Mouse (Mus musculus) spleen, adult 2 months (tissue): Measurements from ENCODE around the gene Myt1l. TPM values are rescaled to one million over a fixed set of nuclear protein-coding genes. Genes with fewer than 3 reads are reported as not detected.

ENCODE experiments used
- DNase-seq, 2 experiments: peaks; one replicate each; pipeline versions ENCODE4 v3.0.0 to v3.0.0-alpha.2; 2012 to 2021; ENCODE audit warnings: low spot score in 2 of 2, low read depth in 1 of 2
- H3K27ac ChIP-seq: fragments of 200-500 bp; 2 replicates; pipeline ENCODE4 v1.5.1; 2012; ENCODE audit warnings: low read length, inconsistent platforms; ENCODE audit not compliant: insufficient read depth
- H3K27me3 ChIP-seq: fragments of 200-500 bp; 2 replicates; pipeline ENCODE4 v1.6.1; 2012; ENCODE audit warnings: mild to moderate bottlenecking, moderate library complexity, low read length, inconsistent platforms; ENCODE audit not compliant: control insufficient read depth, insufficient read depth
- H3K36me3 ChIP-seq: fragments of 200-500 bp; 2 replicates; pipeline ENCODE4 v1.6.1; 2012; ENCODE audit warnings: mild to moderate bottlenecking, low read length, inconsistent platforms; ENCODE audit not compliant: control insufficient read depth, insufficient read depth
- H3K4me1 ChIP-seq: fragments of 200-500 bp; 2 replicates; pipeline ENCODE4 v1.6.1; 2011; ENCODE audit warnings: inconsistent platforms; ENCODE audit not compliant: control insufficient read depth, insufficient read depth, insufficient read length
- H3K4me3 ChIP-seq: fragments of 200-500 bp; 2 replicates; pipeline ENCODE4 v1.5.1; 2011; ENCODE audit warnings: mild to moderate bottlenecking, inconsistent platforms; ENCODE audit not compliant: insufficient read depth, insufficient read length; ENCODE audit errors: extremely low read depth
- CTCF ChIP-seq: fragments of 200-500 bp; IDR thresholded peaks from 2 replicates; pipeline ENCODE4 v1.5.1; 2011; ENCODE audit warnings: mild to moderate bottlenecking, inconsistent platforms; ENCODE audit not compliant: insufficient read depth, insufficient read length, insufficient replicate concordance; ENCODE audit errors: extremely low read depth
- POLR2A ChIP-seq: fragments of 200-500 bp; IDR thresholded peaks from 2 replicates; pipeline ENCODE4 v1.6.1; 2011; ENCODE audit warnings: low read depth, low read length, inconsistent platforms
- WGBS: fragments of 180-500 bp; shearing (Covaris S2); methylation state at CpG from one replicate; pipeline ENCODE4 v1.1.7; 2018; 5-methylcytosine and 5-hydroxymethylcytosine counted together
- polyA plus RNA-seq: library from polyadenylated mRNA; depleted of rRNA; stranded (reverse); fragments of >200 nt; gene quantifications from 2 replicates; pipeline ENCODE4 v1.2.3, GENCODE M21; 2012

The Myt1l gene
- polyA plus RNA-seq, 1 experiment: not detected

GRCm38 (mm10) chr12:29951043-29951442 is 422.9 kb downstream of the Myt1l start:
- TF ChIP-seq POLR2A (no peak), CTCF (no peak)
- H3K36me3 ChIP-seq: no peaks in the 10 kb centered on the region
- H3K27me3 ChIP-seq: no peaks in the 10 kb centered on the region
- WGBS: 77% methylated on average over 6 of the region's 6 CpGs
- H3K4me1 ChIP-seq: no peaks in the 10 kb centered on the region
- no peak overlapping the region for H3K4me3 ChIP-seq
- no peak for DNase-seq
- no peak overlapping the region for H3K27ac ChIP-seq

GRCm38 (mm10) chr12:29951485-29951884 is 423.3 kb downstream of the Myt1l start:
- DNase-seq: no peak
- TF ChIP-seq POLR2A (no peak), CTCF (no peak)
- no peaks in the 10 kb centered on the region for H3K4me1 ChIP-seq
- H3K27ac ChIP-seq: no peak overlapping the region
- H3K27me3 ChIP-seq: no peaks in the 10 kb centered on the region
- 79% methylated on average over 5 of the region's 5 CpGs for WGBS
- no peaks in the 10 kb centered on the region for H3K36me3 ChIP-seq
- H3K4me3 ChIP-seq: no peak overlapping the region

DNA sequence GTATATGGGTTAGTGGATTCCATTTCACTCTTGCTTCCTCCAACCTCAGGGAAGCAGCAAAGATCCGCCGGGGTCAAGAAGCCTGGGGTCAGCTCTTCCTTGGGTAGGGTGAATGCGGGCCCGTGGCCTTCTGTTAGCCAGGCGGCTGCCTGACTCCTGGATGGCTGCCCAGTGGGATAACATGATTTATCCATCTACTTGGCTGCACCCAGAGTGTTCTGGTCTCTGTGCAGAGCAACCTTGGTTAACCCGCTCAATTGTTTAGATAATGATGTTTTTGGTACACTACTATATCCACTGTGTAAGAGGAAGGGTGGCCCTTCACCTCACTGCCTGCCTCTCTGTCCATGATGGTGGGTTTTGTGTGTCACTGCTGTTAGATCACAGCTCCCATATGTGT is 423.9 kb downstream of the Myt1l start:
- TF ChIP-seq CTCF (no peak), POLR2A (no peak)
- Histone ChIP-seq H3K4me3 (no peak overlapping the region), H3K36me3 (no peaks in the 10 kb centered on the region), H3K4me1 (peaks cover 3% of the 10 kb centered on the region; the same call in 1 of the 2 replicates), H3K27me3 (no peaks in the 10 kb centered on the region), H3K27ac (no peak overlapping the region)
- WGBS: 84% methylated on average over 6 of the region's 6 CpGs
- DNase-seq: no peak

DNA sequence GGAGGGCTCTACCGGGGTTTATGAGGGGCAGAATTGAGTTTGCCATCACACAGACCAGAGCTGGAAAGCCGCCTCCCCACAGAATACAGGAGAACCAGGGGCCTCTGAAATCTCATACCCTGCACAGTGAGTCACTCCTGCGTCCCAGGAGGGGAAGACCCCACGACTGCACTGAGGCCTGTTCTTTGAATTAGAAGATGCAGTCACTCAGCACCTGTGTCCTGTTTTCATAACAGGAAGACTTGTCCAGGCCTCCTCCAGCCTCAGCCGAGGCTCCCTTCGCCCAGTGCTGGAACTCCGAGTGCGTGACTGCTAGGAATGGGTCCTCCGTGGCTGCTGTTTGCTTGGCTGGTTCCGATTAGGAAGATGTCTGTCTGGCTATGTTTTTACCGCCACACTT is 425.8 kb downstream of the Myt1l start:
- no peak overlapping the region for H3K27ac ChIP-seq
- no peaks in the 10 kb centered on the region for H3K36me3 ChIP-seq
- H3K27me3 ChIP-seq: no peaks in the 10 kb centered on the region
- peaks cover 3% of the 10 kb centered on the region; the same call in 1 of the 2 replicates for H3K4me1 ChIP-seq
- no peak for DNase-seq
- H3K4me3 ChIP-seq: no peak overlapping the region
- TF ChIP-seq POLR2A (no peak), CTCF (no peak)
- WGBS: 73% methylated on average over 11 of the region's 11 CpGs

GRCm38 (mm10) chr12:29954464-29954863 is 426.3 kb downstream of the Myt1l start:
- Histone ChIP-seq H3K27ac (no peak overlapping the region), H3K36me3 (no peaks in the 10 kb centered on the region), H3K4me1 (peaks cover 3% of the 10 kb centered on the region; the same call in 1 of the 2 replicates), H3K27me3 (no peaks in the 10 kb centered on the region), H3K4me3 (no peak overlapping the region)
- no peak for DNase-seq
- TF ChIP-seq CTCF: no peak
- 89% methylated on average over 3 of the region's 3 CpGs for WGBS

GRCm38 (mm10) chr12:29956969-29957368 is 428.8 kb downstream of the Myt1l start:
- Histone ChIP-seq H3K4me1 (peaks cover 3% of the 10 kb centered on the region; the same call in 1 of the 2 replicates), H3K27me3 (no peaks in the 10 kb centered on the region), H3K4me3 (no peak overlapping the region), H3K27ac (no peak overlapping the region), H3K36me3 (no peaks in the 10 kb centered on the region)
- DNase-seq: no peak
- WGBS: 69% methylated on average over 12 of the region's 12 CpGs
- no peak for TF ChIP-seq POLR2A
- TF ChIP-seq CTCF: no peak

DNA sequence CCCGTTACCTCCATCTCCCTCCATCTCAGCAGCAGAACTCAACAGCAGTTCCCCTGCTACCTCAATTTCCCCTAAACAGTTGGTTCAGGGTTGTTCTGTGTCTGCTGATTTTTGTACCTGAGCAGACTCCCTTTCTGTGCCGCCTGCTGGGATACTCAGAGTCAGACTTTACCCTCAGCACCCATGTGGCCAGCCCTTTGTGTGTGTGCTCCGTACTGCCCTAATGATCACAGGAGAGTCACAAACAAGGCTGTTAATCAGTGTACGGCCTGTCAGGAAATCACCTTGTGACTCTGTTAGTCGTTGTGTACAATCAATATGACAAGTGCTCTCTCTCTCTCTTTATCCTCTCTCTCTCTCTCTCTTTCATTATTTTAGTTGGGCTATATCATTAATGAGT is 430.5 kb downstream of the Myt1l start:
- no peaks in the 10 kb centered on the region for H3K36me3 ChIP-seq

More for the DNA sequence above, 430.5 kb downstream of the Myt1l start:
- 84% methylated on average over 5 of the region's 5 CpGs for WGBS
- peaks cover 3% of the 10 kb centered on the region; the same call in 1 of the 2 replicates for H3K4me1 ChIP-seq
- H3K4me3 ChIP-seq: no peak overlapping the region
- no peaks in the 10 kb centered on the region for H3K27me3 ChIP-seq
- H3K27ac ChIP-seq: no peak overlapping the region
- DNase-seq: no peak
- TF ChIP-seq POLR2A (no peak), CTCF (no peak)
